Mouse (Mus musculus): ENCODE measurements at regions not wholly inside any gene's neighbourhood (a gene's known extent, or its start where the extent isn't known, plus 50 kb on each side); places are given as distances from the start of the nearest gene placed in this dataset.
A peak's percentile ranks its signal among the peaks of the same experiment; 100 is the strongest.

- Histone ChIP-seq H3K36me3 (replicated peaks; ENCODE audit: control insufficient read depth, insufficient read depth, low read depth, low read length) (no peaks in the 10 kb centered on the region), H3K27ac (replicated peaks; ENCODE audit: low read depth, low read length) (no peak overlapping the region), H3K9ac (replicated peaks; ENCODE audit: low read length) (no peak overlapping the region), H3K4me3 (ENCODE audit: low read depth, low read length) (no peak overlapping the region), H3K4me2 (ENCODE audit: low read depth, low read length) (no peak overlapping the region), H3K27me3 (ENCODE audit: control insufficient read depth, insufficient read depth, low read length) (no peaks in the 10 kb centered on the region), H3K9me3 (replicated peaks; ENCODE audit: control insufficient read depth, low read length) (no peaks in the 10 kb centered on the region), H3K4me1 (ENCODE audit: control insufficient read depth, insufficient read depth, low read length) (no peaks in the 10 kb centered on the region)
- no peak for DNase-seq (ENCODE audit: low spot score)
- ATAC-seq (replicated peaks; ENCODE audit: insufficient number of reproducible peaks, low FRiP score, low TSS enrichment, low read depth), result no peak
Measured at GRCm38 (mm10) chr6:148719062-148719461, 112.2 kb downstream of the Ipo8 start.

- WGBS, result 82% methylated on average over 3 of the region's 3 CpGs
- ATAC-seq (replicated peaks; ENCODE audit: insufficient number of reproducible peaks, low FRiP score, low TSS enrichment, low read depth), result no peak
- no peaks in the 10 kb centered on the region for H3K4me1 ChIP-seq (ENCODE audit: control insufficient read depth, insufficient read depth, low read length)
- no peak for DNase-seq (ENCODE audit: low spot score)
- H3K9me3 ChIP-seq (replicated peaks; ENCODE audit: control insufficient read depth, low read length), result no peaks in the 10 kb centered on the region
- no peaks in the 10 kb centered on the region for H3K27me3 ChIP-seq (ENCODE audit: control insufficient read depth, insufficient read depth, low read length)
- no peaks in the 10 kb centered on the region for H3K36me3 ChIP-seq (replicated peaks; ENCODE audit: control insufficient read depth, insufficient read depth, low read depth, low read length)
- H3K9ac ChIP-seq (replicated peaks; ENCODE audit: low read length), result no peak overlapping the region
- H3K4me2 ChIP-seq (ENCODE audit: low read depth, low read length), result no peak overlapping the region
- no peak overlapping the region for H3K4me3 ChIP-seq (ENCODE audit: low read depth, low read length)
- H3K27ac ChIP-seq (replicated peaks; ENCODE audit: low read depth, low read length), result no peak overlapping the region
Measured at GRCm38 (mm10) chr6:148710406-148710805, 120.9 kb downstream of the Ipo8 start.

GRCm38 (mm10) chr6:148708389-148708788 lies 122.9 kb downstream of the Ipo8 start:
- Histone ChIP-seq H3K4me2 (ENCODE audit: low read depth, low read length) (no peak overlapping the region), H3K27me3 (ENCODE audit: control insufficient read depth, insufficient read depth, low read length) (no peaks in the 10 kb centered on the region), H3K36me3 (replicated peaks; ENCODE audit: control insufficient read depth, insufficient read depth, low read depth, low read length) (no peaks in the 10 kb centered on the region), H3K9me3 (replicated peaks; ENCODE audit: control insufficient read depth, low read length) (no peaks in the 10 kb centered on the region), H3K9ac (replicated peaks; ENCODE audit: low read length) (no peak overlapping the region), H3K4me3 (ENCODE audit: low read depth, low read length) (no peak overlapping the region), H3K27ac (replicated peaks; ENCODE audit: low read depth, low read length) (no peak overlapping the region), H3K4me1 (ENCODE audit: control insufficient read depth, insufficient read depth, low read length) (no peaks in the 10 kb centered on the region)
- ATAC-seq (replicated peaks; ENCODE audit: insufficient number of reproducible peaks, low FRiP score, low TSS enrichment, low read depth), result no peak
- WGBS, result 73% methylated on average over 2 of the region's 2 CpGs
- no peak for DNase-seq (ENCODE audit: low spot score)

- ATAC-seq (replicated peaks; ENCODE audit: insufficient number of reproducible peaks, low FRiP score, low TSS enrichment, low read depth), result no peak
- peak; percentile 58 for DNase-seq (ENCODE audit: low spot score)
- WGBS, result 34% methylated on average over 2 of the region's 2 CpGs
- Histone ChIP-seq H3K9ac (replicated peaks; ENCODE audit: low read length) (no peak overlapping the region), H3K36me3 (replicated peaks; ENCODE audit: control insufficient read depth, insufficient read depth, low read depth, low read length) (no peaks in the 10 kb centered on the region), H3K4me3 (ENCODE audit: low read depth, low read length) (no peak overlapping the region), H3K4me1 (ENCODE audit: control insufficient read depth, insufficient read depth, low read length) (no peaks in the 10 kb centered on the region), H3K4me2 (ENCODE audit: low read depth, low read length) (no peak overlapping the region), H3K27ac (replicated peaks; ENCODE audit: low read depth, low read length) (no peak overlapping the region), H3K27me3 (ENCODE audit: control insufficient read depth, insufficient read depth, low read length) (no peaks in the 10 kb centered on the region), H3K9me3 (replicated peaks; ENCODE audit: control insufficient read depth, low read length) (no peaks in the 10 kb centered on the region)
Measured at GRCm38 (mm10) chr6:148705711-148706110, 125.6 kb downstream of the Ipo8 start.

- DNase-seq (ENCODE audit: low spot score) (no peak), ATAC-seq (replicated peaks; ENCODE audit: insufficient number of reproducible peaks, low FRiP score, low TSS enrichment, low read depth) (no peak)
- H3K27me3 ChIP-seq (ENCODE audit: control insufficient read depth, insufficient read depth, low read length), result no peaks in the 10 kb centered on the region
- no peaks in the 10 kb centered on the region for H3K36me3 ChIP-seq (replicated peaks; ENCODE audit: control insufficient read depth, insufficient read depth, low read depth, low read length)
- no peaks in the 10 kb centered on the region for H3K4me1 ChIP-seq (ENCODE audit: control insufficient read depth, insufficient read depth, low read length)
- no peak overlapping the region for H3K4me3 ChIP-seq (ENCODE audit: low read depth, low read length)
- no peak overlapping the region for H3K9ac ChIP-seq (replicated peaks; ENCODE audit: low read length)
- no peak overlapping the region for H3K4me2 ChIP-seq (ENCODE audit: low read depth, low read length)
- WGBS, result 55% methylated on average over 4 of the region's 4 CpGs
- no peak overlapping the region for H3K27ac ChIP-seq (replicated peaks; ENCODE audit: low read depth, low read length)
- no peaks in the 10 kb centered on the region for H3K9me3 ChIP-seq (replicated peaks; ENCODE audit: control insufficient read depth, low read length)
Measured at GRCm38 (mm10) chr6:148693329-148693728, 137.9 kb downstream of the Ipo8 start.

GRCm38 (mm10) chr6:148687770-148688169 lies 143.5 kb downstream of the Ipo8 start:
- Histone ChIP-seq H3K4me1 (ENCODE audit: control insufficient read depth, insufficient read depth, low read length) (no peaks in the 10 kb centered on the region), H3K9me3 (replicated peaks; ENCODE audit: control insufficient read depth, low read length) (no peaks in the 10 kb centered on the region), H3K9ac (replicated peaks; ENCODE audit: low read length) (no peak overlapping the region), H3K4me3 (ENCODE audit: low read depth, low read length) (no peak overlapping the region), H3K36me3 (replicated peaks; ENCODE audit: control insufficient read depth, insufficient read depth, low read depth, low read length) (no peaks in the 10 kb centered on the region), H3K27me3 (ENCODE audit: control insufficient read depth, insufficient read depth, low read length) (no peaks in the 10 kb centered on the region), H3K27ac (replicated peaks; ENCODE audit: low read depth, low read length) (no peak overlapping the region), H3K4me2 (ENCODE audit: low read depth, low read length) (no peak overlapping the region)
- no peak for ATAC-seq (replicated peaks; ENCODE audit: insufficient number of reproducible peaks, low FRiP score, low TSS enrichment, low read depth)
- WGBS, result 45% methylated on average over 3 of the region's 4 CpGs
- peak; percentile 71 for DNase-seq (ENCODE audit: low spot score)

DNA sequence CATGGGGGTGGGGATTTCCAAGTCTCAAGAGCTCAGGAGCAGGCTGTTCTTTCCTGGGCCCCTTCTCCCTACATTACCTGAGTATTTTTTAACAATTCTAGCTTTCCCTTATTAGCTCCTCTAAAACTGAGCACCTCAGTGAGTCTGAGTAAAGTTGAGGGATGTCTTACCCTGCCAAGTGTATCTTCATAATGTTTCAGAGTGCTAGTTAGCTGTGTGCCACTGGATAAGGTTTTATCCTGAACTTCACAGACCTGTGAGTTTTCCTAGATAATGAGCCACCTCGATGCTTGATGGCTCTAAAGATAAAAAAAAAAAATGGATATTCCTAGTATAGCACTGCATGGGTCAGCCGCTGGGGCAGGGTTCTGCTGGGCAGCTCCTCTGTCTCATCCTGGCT lies 171.1 kb downstream of the Ipo8 start:
- H3K27ac ChIP-seq (replicated peaks; ENCODE audit: low read depth, low read length), result no peak overlapping the region
- no peak overlapping the region for H3K9ac ChIP-seq (replicated peaks; ENCODE audit: low read length)
- ATAC-seq (replicated peaks; ENCODE audit: insufficient number of reproducible peaks, low FRiP score, low TSS enrichment, low read depth), result no peak
- no peak overlapping the region for H3K4me3 ChIP-seq (ENCODE audit: low read depth, low read length)
- H3K4me1 ChIP-seq (ENCODE audit: control insufficient read depth, insufficient read depth, low read length), result no peaks in the 10 kb centered on the region
- no peaks in the 10 kb centered on the region for H3K27me3 ChIP-seq (ENCODE audit: control insufficient read depth, insufficient read depth, low read length)
- H3K36me3 ChIP-seq (replicated peaks; ENCODE audit: control insufficient read depth, insufficient read depth, low read depth, low read length), result no peaks in the 10 kb centered on the region
- no peak overlapping the region for H3K4me2 ChIP-seq (ENCODE audit: low read depth, low read length)
- H3K9me3 ChIP-seq (replicated peaks; ENCODE audit: control insufficient read depth, low read length), result no peaks in the 10 kb centered on the region
- DNase-seq (ENCODE audit: low spot score), result no peak
- WGBS, result 82% methylated on average over 2 of the region's 2 CpGs

- no peak for DNase-seq (ENCODE audit: low spot score)
- Histone ChIP-seq H3K27me3 (ENCODE audit: control insufficient read depth, insufficient read depth, low read length) (no peaks in the 10 kb centered on the region), H3K4me3 (ENCODE audit: low read depth, low read length) (no peak overlapping the region), H3K27ac (replicated peaks; ENCODE audit: low read depth, low read length) (no peak overlapping the region), H3K4me2 (ENCODE audit: low read depth, low read length) (no peak overlapping the region), H3K36me3 (replicated peaks; ENCODE audit: control insufficient read depth, insufficient read depth, low read depth, low read length) (no peaks in the 10 kb centered on the region), H3K9me3 (replicated peaks; ENCODE audit: control insufficient read depth, low read length) (no peaks in the 10 kb centered on the region), H3K9ac (replicated peaks; ENCODE audit: low read length) (no peak overlapping the region), H3K4me1 (ENCODE audit: control insufficient read depth, insufficient read depth, low read length) (no peaks in the 10 kb centered on the region)
- 51% methylated on average over 3 of the region's 3 CpGs for WGBS
- no peak for ATAC-seq (replicated peaks; ENCODE audit: insufficient number of reproducible peaks, low FRiP score, low TSS enrichment, low read depth)
Measured at GRCm38 (mm10) chr6:148653216-148653615, 178.1 kb downstream of the Ipo8 start.

DNA sequence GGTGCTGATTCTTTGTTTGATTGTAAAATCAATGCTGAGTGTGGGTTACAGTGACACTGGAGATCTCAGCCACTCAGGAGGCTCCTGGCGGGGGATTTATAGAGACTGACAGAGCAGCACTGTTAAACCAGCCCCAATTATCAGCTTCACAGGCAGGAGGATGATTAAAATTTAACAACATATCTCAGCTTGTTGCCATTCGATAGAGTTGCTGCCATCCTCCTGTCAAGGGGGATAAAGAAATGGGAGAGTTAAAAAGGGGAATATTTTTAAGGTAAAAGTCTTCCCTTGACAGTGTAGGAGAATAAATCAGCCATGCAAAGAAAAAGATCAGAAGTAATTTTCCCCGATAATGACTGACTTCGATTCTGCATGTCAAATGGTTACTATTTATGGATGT lies 178.8 kb downstream of the Ipo8 start:
- no peaks in the 10 kb centered on the region for H3K27me3 ChIP-seq (ENCODE audit: control insufficient read depth, insufficient read depth, low read length)
- ATAC-seq (replicated peaks; ENCODE audit: insufficient number of reproducible peaks, low FRiP score, low TSS enrichment, low read depth), result no peak
- H3K36me3 ChIP-seq (replicated peaks; ENCODE audit: control insufficient read depth, insufficient read depth, low read depth, low read length), result no peaks in the 10 kb centered on the region
- H3K4me3 ChIP-seq (ENCODE audit: low read depth, low read length), result no peak overlapping the region
- no peak overlapping the region for H3K4me2 ChIP-seq (ENCODE audit: low read depth, low read length)
- H3K9me3 ChIP-seq (replicated peaks; ENCODE audit: control insufficient read depth, low read length), result no peaks in the 10 kb centered on the region
- no peaks in the 10 kb centered on the region for H3K4me1 ChIP-seq (ENCODE audit: control insufficient read depth, insufficient read depth, low read length)
- no peak overlapping the region for H3K9ac ChIP-seq (replicated peaks; ENCODE audit: low read length)
- DNase-seq (ENCODE audit: low spot score), result no peak
- 81% methylated on average over 4 of the region's 4 CpGs for WGBS
- H3K27ac ChIP-seq (replicated peaks; ENCODE audit: low read depth, low read length), result no peak overlapping the region

All from embryonic facial prominence, embryonic 11.5 days (tissue).